Mouse (Mus musculus) T-helper 2 cell (primary cell): Measurements from ENCODE around the gene Prkag3.

ENCODE experiments used
- in situ Hi-C: fragments of 300-600 bp; cut with MboI, MseI; formaldehyde crosslinking; loops from one replicate; pipeline ENCODE4 v1.15.1; 2025; ENCODE audit warnings: high pct_unique_total_duplicates

Prkag3 gene

DNA sequence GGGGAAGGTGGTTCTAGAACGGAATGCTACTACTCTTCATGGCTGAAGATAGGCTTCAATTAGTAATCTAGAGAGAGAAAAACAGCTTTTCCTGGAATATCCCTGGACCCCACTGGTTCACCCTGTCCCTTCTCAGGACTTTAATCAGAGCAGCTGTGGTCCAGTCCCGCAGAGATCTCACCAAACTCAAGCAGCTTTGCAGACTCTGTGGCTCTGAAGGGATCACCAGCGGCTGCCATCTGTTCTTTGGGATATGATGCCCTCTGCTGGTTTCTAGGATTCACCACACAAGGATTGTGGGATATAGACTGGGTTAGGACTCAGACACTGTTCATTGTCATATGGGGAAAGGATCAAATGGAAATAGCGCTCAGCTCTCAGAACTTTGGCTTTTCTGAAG is 10.8 kb upstream of the Prkag3 start:
- in situ Hi-C loops, result loop anchor here (10.0 kb wide), 1 partner anchor 295 kb away; no protein-coding TSS in a partner anchor

DNA sequence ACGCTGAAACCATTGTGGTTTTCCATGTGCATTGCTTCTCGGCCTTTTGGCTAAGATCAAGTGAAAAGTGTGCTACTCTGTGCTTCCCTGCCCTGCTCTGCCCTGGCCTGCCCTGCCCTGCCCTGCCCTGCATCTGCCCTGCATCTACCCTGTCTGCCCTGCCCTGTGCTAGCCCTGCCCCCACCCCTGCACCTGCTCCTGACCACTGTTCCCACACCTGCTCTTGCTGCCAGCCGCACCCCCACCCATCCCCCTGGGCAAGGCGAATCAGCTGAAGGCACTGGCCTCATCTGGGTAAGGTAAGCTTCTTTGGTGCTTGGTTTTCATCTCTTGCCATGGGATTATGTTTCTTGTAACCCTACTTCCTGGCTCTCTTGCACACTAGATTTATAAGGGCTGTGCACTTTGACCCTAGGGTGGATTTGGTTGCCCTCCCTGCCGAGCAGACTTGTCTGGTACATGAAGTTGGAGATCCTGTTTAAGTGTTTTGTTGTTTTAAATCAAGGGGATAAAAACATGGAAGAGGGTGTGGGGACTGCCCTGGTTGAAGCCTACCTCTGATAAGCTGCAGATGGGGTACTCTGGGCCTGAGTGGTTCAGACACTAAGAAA is 5.3 kb upstream of the Prkag3 start:
- in situ Hi-C loops, result no loop called here

DNA sequence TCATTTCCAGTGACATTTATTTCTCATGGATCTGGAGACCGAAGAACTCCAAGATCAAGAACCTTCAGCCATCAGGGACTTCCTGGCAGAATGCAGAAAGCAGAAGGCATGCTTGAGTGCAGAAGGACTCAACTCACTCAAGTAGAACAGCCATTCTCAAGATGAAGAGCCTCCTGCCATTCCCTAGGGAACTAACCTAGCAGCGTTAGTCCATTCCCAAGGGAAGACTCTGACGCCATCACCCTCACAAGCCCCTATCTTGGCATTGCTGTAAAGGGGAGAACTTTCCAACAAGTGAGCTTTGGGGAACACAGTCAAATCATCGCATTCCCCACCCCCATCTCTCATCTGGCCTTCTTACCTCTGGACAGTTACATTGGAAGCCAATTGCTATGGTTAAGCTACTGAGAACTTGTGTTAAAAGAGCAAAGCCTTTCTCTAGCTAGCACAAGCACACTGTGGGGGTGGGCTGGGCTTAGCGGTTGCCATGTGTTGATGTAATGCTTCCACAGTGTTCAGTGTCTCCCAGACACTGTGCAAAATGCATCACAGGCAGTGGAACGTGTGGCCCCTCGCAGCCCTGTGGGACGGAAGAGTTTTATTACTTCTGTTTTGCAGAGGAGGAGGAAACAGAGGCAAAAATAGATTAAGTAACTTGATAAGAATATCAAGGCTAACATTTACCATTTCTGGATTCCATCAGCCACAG is 4.4 kb upstream of the Prkag3 start:
- in situ Hi-C loops, result no loop called here

DNA sequence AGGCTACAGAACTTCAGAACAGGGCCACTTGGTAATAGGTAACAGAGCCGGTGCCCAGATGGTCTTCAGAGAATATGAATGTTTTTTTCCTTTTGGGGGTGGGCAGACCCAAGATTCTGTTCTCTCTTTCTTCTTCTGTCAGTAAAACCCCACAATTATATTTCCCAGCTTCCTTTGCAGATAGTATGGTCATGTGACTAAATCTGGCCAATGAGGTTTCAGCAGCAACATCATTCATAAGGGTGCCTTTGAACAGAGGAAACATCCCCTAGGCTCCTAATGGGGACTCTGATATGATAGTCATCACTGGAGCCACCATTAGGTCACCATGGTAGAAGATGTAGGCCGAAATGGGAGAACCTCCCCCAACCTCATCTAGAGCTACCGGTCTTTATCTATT is 3.8 kb upstream of the Prkag3 start:
- in situ Hi-C loops, result no loop called here

DNA sequence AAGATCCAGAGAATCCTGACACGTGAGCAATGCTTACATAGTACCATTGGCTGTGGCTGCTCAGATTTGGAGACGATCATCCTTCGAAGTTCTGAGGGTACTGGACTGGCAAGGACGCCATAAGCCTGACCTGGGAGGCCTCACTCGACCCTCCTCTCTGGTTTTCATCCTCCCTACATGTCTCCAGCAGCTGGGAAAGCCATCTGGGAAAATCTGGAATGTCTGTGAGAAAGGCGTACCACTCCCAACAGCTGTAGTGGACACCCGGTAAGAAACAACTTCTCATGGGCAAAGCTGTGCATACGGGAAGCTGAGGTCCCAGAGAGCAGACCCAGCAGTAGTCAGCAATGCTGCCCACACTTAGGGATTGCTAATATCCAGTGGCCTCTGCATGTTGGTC is 3.1 kb upstream of the Prkag3 start:
- in situ Hi-C loops, result no loop called here

DNA sequence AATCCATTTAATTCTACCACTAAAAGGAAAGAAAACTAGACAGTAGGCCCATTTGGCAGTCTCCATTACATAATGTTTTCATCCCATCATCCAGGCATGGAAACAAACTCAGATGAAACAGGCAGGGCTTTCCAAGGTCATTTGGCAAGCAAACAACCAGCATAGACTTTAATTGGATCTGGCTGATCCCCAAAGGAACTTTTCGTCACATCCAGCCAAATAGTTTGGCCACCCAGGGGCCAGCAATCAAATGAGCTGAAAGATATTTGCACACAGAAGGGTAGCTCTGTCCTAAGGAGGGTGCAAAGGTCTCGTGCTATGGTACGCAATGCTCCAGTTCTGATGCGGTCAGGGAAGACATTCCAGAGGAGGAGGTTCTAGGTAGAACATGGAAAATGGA is 1.7 kb upstream of the Prkag3 start:
- in situ Hi-C loops, result no loop called here

DNA sequence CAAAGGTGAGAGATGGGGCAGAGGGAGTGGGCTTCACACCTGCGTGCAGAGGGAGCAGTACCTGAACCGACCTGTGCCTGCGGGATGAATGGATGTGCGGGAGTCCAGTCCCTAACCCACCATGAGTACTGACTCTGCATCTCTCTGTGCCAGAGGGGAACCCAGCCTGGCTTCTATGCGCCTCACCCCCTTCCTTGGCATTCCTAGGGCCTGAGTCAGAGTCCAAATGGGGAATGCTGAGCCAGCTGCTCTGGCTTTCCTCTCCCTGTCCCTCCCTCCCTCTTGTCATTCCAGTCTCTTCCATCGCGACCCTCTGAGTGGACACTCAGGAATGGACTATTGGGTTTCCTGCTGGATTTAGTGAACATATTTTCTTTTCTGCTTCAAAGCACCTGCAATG is 280 bp upstream of the Prkag3 start:
- in situ Hi-C loops, result no loop called here

DNA sequence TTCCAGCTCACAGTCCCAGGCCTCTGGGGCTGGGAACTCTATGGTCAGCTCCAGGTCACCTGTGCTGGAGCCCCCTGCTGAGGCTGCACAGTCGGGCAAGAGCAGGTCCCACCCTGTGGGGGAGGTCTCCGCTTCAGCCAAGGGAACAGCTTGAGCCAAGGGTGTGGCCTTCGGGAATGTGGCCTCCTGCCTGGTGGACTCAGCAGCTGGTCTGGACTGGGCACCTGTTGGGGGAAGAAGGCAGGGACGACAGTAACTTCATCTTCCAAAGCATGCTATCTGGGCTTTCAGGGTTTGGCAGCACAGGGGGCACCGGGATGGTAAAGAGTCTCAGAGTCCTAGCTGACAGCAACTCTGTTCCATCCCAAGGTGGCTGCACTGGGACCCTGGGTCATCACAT is 1.7 kb downstream of the Prkag3 start:
- in situ Hi-C loops, result no loop called here

DNA sequence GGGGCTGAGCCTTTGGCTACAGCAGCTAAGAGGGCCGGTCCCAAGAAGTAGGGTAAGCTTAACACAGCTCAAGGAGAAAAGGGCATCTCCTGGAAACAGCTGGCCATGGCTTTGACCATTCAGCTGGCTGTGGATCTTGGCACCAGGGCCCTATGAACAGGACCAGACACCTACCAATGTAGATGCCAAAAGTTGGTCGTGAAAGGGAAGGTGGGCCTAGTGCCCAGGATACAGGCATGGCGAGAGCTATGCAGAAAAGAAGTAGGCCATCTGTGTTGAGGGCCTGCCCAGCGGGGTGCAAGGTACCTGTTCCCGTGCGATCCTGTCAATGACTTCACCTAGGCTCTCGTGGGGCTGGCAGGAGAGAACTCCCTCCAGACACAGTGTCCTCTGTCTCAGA is 8.2 kb downstream of the Prkag3 start:
- in situ Hi-C loops, result no loop called here

DNA sequence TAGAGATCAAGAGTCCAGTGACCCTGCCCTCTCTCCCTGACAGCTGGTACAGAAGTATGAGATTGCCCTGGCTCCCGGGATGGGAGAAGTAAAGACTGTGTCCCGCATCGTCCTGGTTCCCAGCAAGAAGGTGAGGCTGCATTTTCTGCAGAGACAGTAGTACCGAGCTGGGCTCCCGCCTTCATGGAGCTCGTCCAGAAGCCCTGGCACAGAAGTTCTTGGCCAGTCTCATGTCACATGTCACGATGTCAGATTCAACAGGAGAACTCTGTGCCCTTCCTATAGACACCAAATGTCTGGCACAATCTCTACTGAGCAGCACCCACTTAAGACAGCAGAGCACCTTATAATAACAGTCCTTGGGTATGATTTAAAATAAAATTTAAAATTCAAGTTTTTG is 11.5 kb downstream of the Prkag3 start:
- in situ Hi-C loops, result no loop called here

DNA sequence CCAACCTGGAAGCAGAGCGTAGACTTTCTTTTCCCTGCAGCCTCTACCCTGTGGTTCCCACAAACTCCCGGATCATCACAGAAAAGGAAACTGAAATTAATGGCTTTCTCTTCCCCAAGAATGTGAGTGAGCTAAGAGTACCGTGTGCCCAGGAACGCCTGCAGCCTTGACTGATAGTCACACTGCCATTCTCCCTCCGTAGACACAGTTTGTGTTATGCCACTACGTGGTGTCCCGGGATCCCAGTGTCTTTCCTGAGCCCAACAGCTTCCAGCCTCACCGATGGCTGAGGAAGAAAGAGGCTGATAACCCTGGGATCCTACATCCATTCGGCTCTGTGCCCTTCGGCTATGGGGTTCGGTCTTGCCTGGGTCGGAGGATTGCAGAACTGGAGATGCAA is 12.0 kb downstream of the Prkag3 start:
- in situ Hi-C loops, result no loop called here

DNA sequence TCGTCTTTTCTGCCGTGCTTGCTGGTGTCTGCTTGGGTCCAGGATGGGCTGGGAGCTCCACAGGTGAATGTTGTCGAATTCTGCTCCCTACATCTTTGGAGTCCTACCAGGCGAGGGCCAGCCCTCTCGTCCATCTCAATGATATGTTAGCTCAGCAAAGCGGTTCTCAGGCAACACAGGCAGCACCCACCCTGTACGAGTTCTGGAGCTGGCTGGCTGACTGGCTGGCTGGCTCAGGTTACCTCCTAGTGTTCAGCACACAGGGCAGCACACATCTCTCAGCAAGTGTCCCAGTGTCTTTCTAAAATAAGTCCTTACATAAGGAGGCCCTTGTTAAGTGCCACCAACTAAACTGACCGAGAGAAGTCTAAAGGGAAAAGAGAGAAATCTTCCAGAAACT is 20.6 kb downstream of the Prkag3 start:
- in situ Hi-C loops, result no loop called here

DNA sequence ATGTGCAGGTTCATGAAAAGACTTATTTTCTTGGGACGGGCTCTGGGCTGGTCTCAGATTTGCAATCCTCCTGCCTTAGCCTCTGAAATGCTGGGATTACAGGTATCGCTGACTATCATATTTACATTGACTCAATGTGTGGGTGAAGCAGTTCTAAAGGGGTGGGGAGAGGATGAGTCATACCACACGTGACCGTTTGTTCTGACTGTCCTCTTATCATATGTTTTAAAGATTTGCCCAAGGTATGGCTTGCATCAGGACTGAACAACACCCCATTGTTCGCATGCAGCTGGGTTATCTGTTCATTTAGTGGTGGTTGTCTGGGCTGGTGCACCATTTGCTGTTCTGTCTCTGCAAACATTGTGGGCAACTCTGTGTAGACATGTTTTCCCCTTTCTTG is 22.3 kb downstream of the Prkag3 start:
- in situ Hi-C loops, result no loop called here

DNA sequence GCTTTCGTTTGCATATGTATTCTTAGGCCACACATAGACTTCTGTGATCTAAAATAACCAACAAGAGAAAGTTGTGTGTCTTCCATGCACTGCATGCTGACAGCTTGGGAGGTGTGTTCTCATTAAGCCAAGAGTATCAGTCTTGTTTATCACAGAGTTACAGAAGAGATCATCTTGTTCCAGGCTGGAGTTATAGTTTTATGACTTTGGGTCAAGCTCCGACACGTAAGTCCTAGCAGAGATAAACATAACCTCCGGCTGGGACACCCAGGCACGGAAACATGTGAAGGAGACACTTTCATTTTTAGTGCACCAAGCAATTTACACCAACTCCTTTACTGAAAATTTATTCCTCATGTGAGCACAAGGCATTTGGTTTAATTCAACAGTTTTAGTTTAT is 22.9 kb downstream of the Prkag3 start:
- in situ Hi-C loops, result no loop called here

DNA sequence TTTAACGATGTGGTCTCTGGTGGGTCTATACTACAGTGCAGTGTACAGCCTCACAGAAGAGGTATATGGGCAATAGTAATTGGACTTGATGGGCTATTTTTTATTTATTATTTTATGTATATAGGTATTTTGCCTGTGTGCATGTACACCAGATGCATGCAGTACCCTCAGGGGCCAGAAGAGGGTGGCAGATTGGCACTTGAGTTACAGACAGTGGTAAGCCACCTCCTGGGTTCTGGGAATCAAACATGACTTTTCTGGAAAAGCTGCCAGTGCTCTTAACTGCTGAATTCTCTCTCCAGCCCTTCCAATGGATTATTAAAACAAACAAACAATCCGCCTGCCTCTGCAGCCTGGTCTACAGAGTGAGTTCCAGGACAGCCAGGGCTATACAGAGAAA is 25.3 kb downstream of the Prkag3 start:
- in situ Hi-C loops, result loop anchor here (25.0 kb wide), 1 partner anchor 1839 kb away; no protein-coding TSS in a partner anchor

DNA sequence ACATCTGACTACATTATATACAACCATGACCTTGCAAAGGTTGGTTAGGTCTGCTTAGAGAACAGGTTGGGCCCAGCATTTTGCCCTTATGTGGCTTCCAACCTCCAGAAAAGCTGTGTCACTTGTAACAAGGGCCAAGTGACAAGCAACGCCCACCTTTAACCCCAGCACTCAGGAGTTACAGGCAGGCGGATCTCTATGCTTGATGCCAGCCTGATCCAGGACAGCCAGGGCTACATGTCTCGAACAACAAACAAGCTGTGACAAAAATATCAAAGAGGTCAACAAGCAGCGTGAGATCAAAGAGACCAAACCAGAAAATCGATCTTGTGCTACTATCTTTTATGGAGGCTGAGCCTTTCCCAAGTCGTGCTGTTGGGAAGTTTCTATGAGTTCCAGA is 27.4 kb downstream of the Prkag3 start:
- in situ Hi-C loops, result loop anchor here (25.0 kb wide), 1 partner anchor 1841 kb away; no protein-coding TSS in a partner anchor

DNA sequence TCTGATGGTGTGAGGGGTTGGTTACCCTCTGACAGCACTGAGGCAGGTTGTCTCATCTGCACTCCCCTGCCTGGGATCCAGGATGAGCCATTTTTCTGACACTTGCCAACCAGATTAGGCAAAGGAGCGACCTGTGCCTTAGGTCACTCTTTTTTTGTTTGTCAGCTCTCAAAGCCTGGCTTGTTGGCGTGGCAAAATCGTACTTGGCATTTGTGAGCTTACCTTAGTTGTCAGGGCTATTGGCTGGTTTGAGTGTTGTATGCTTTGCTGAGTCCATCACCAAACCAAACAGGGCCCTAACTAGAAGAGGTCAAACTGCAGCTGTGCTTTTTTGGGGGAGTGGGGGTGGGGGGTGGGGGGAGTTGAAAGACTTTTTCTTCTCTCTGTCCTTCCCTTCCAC is 29.7 kb downstream of the Prkag3 start:
- in situ Hi-C loops, result loop anchor here (10.0 to 25.0 kb wide), 2 partner anchors 406 to 1843 kb away; partner anchors contain the start of gene Nhej1

DNA sequence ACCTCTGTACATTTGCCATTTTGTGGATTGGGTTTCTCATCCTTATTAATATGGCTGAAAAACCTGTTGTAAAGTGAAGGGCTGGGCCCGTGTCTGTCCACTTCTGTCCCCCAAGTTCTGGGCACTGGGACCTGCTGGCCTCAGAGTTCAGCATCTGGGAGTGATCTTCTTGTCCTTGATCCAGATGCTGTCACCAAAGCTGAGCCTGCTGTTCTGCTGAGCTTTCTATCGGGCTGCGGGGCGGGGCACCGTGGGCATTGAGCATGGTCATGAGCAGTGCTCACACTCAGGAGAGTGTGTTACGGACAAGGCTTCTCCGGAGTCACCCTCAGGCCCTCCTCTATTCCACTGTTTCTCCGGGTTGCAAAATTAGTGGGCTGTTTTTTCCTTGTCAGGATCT is 30.9 kb downstream of the Prkag3 start:
- in situ Hi-C loops, result loop anchor here (10.0 to 25.0 kb wide), 2 partner anchors 407 to 1844 kb away; partner anchors contain the start of gene Nhej1

DNA sequence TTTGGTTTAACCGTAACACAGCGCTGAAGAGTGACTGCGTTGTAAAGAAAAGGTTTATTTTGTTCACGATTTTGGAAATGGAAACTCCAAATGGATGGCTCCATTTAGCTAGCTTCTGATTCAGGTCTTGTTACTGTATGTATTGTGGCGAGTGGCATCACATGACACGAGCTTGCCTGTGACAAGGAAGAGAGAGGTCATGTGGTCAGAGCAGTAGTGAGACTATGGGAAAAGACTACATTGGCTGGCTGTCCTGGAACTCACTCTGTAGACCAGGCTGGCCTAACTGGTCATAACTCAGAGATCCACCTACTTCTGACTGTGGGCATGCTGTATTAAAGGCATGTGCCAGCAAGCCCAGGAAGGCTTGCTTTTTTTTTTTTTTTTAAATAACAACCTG is 33.1 kb downstream of the Prkag3 start:
- in situ Hi-C loops, result loop anchor here (10.0 to 25.0 kb wide), 2 partner anchors 409 to 1846 kb away; partner anchors contain the start of gene Nhej1

DNA sequence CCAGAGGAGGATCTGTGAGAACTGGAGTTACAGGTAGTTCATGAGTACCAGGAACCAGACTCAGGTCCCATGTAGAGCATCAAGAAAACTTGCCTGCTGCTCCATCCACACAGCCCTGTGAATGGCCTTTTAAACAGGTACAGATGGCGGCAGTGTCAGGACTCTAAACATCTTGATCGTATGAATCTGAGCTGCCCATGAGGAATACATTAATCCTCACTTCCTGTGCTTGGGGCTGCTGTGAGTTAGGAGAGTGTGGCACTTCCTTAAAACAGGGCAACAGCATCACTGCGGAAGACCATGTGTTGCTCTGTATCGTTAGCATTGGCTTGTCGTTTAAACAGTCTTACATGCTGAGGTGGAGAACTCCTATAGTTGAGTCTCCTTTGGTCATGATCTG is 33.6 kb downstream of the Prkag3 start:
- in situ Hi-C loops, result loop anchor here (10.0 to 25.0 kb wide), 2 partner anchors 409 to 1847 kb away; partner anchors contain the start of gene Nhej1

DNA sequence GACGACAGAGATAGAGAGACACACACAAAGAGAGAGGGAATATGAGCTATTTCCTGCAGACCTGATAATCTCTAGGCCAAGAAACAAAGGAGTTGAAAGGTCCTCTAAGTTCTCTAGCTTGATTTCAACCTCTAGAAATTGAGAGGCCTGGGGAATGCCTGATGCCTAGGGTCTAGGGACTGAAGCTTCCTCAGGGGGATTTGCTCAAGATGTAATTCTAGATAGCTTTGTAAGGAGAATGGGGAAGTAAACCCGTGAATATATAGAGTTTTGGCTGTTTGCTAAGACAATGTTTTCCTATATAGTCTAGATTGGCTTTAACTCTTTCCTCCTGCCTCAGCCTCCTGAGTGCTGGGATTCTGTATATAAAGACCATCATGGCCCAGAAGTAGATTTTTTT is 34.1 kb downstream of the Prkag3 start:
- in situ Hi-C loops, result loop anchor here (10.0 to 25.0 kb wide), 2 partner anchors 410 to 1847 kb away; partner anchors contain the start of gene Nhej1

DNA sequence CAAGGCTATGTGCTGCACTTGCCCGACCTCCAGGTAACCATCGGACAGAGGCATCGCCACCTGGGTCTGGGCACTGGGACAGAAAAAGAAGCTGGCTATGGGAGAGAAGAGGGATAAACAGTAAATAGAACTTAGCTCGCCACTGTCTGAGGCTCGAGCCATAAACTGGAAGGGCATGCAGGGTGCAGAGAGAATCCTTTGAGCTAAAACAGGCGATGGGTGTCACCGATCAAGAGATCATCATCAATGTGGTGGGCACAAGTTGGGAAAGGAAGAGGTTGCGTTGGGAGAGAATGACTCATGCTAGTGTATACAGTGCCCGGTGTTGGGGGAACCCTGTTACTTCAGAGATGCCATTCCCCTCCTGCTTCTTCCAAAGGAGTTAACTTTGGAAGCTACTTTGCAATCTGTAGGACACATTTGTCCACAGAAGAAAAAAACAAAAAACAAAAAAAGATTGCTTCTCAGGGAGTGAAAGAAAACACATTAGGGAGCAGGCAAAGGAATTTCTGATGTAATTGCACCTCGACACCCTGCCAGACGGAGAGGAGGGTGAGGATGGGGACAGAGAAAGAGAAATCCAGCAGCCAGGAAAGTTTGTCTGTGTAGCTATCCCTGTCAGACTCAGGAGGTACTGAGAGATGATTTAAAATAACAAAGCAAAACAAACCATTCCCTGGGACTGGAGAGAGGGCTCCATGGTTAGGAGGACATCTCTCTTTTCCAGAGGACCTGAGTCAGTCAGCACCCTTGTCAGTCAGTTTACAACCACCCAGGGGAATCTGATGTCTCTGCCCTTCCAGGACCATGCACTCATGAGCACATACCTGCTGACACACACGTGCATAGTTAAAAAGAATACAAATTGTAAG is 34.9 kb downstream of the Prkag3 start:
- in situ Hi-C loops, result loop anchor here (10.0 to 25.0 kb wide), 2 partner anchors 411 to 1848 kb away; partner anchors contain the start of gene Nhej1
